Mouse (Mus musculus): ENCODE measurements around the gene Pdcd1lg2.

DNA sequence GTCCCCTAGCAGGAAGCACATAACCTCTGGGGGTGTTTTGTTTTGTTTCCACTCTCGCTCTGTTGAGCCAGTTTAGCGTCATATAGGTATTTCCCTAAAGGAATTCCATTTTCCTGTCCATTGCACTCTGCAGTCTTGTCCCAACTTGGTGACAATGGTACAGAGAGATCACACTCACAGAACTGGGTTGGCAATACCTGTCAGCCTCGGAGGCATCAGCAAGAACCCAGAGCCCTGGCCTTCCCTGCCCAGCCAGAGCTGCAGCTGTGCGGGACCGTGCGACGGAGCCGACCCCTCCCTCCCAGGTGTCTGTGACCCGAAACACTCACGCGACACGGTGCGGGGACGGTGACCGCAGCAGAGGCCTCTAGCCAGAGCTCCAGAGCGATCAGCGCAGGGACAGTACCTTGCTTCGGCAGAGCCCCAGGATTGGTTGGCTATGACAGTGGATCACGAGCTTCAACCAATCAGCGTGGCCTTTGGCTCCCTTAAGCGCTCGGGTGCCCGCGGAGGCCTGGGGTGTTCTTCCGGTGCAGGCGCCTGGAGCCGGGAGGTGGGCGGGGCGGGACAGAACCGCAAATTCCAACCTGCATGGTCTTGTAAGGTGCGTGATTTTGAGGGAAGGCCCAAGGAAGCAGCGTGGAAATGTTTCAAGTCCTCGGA lies 49.1 kb upstream of the Pdcd1lg2 start:
- TF ChIP-seq CTCF (IDR thresholded peaks at IDR 0.05) = no peak
- TF ChIP-seq POLR2A (IDR thresholded peaks at IDR 0.05; ENCODE audit: insufficient read depth, low read depth, low read length) = peak; percentile 87

All from heart, adult 2 months (tissue).